Mouse (Mus musculus): Measurements from ENCODE around the gene Tbc1d5.

The Tbc1d5 gene

GRCm38 (mm10) chr17:51162366-51162765 is 16.8 kb downstream of the Tbc1d5 start:
- no peaks in the 10 kb centered on the region for H3K27me3 ChIP-seq (ENCODE audit: insufficient read depth, low read length)
- H3K4me3 ChIP-seq (replicated peaks; ENCODE audit: low read length), result no peak overlapping the region
- no peaks in the 10 kb centered on the region for H3K36me3 ChIP-seq (ENCODE audit: insufficient read depth, low read length)
- H3K4me1 ChIP-seq (replicated peaks; ENCODE audit: low read depth, low read length), result peaks cover 26% of the 10 kb centered on the region
- TF ChIP-seq NANOG (IDR thresholded peaks at IDR 0.05; ENCODE audit: borderline replicate concordance, low read length) (no peak), CTCF (conservative IDR thresholded peaks at IDR 0.05; ENCODE audit: low read length) (no peak), POU5F1 (IDR thresholded peaks at IDR 0.05; ENCODE audit: borderline replicate concordance, low read length) (no peak)
- H3K9me3 ChIP-seq (ENCODE audit: low read length), result no peaks in the 10 kb centered on the region

- Histone ChIP-seq H3K27me3 (ENCODE audit: insufficient read depth, low read length) (no peaks in the 10 kb centered on the region), H3K36me3 (ENCODE audit: insufficient read depth, low read length) (no peaks in the 10 kb centered on the region), H3K4me3 (replicated peaks; ENCODE audit: low read length) (no peak overlapping the region), H3K9me3 (ENCODE audit: low read length) (no peaks in the 10 kb centered on the region), H3K4me1 (replicated peaks; ENCODE audit: low read depth, low read length) (peaks cover 26% of the 10 kb centered on the region)
- TF ChIP-seq CTCF (conservative IDR thresholded peaks at IDR 0.05; ENCODE audit: low read length) (no peak), POU5F1 (IDR thresholded peaks at IDR 0.05; ENCODE audit: borderline replicate concordance, low read length) (no peak), NANOG (IDR thresholded peaks at IDR 0.05; ENCODE audit: borderline replicate concordance, low read length) (no peak)
These were observed 19.9 kb downstream of the Tbc1d5 start for GRCm38 (mm10) chr17:51159261-51159660.

GRCm38 (mm10) chr17:51150999-51151398 is 28.2 kb downstream of the Tbc1d5 start:
- no peak for TF ChIP-seq NANOG (IDR thresholded peaks at IDR 0.05; ENCODE audit: borderline replicate concordance, low read length)
- no peak for TF ChIP-seq CTCF (conservative IDR thresholded peaks at IDR 0.05; ENCODE audit: low read length)
- TF ChIP-seq POU5F1 (IDR thresholded peaks at IDR 0.05; ENCODE audit: borderline replicate concordance, low read length), result no peak

GRCm38 (mm10) chr17:51144983-51145382 is 34.2 kb downstream of the Tbc1d5 start:
- TF ChIP-seq CTCF (conservative IDR thresholded peaks at IDR 0.05; ENCODE audit: low read length) (no peak), POU5F1 (IDR thresholded peaks at IDR 0.05; ENCODE audit: borderline replicate concordance, low read length) (no peak), NANOG (IDR thresholded peaks at IDR 0.05; ENCODE audit: borderline replicate concordance, low read length) (no peak)
- Histone ChIP-seq H3K27me3 (ENCODE audit: insufficient read depth, low read length) (no peaks in the 10 kb centered on the region), H3K4me1 (replicated peaks; ENCODE audit: low read depth, low read length) (no peaks in the 10 kb centered on the region), H3K36me3 (ENCODE audit: insufficient read depth, low read length) (no peaks in the 10 kb centered on the region), H3K4me3 (replicated peaks; ENCODE audit: low read length) (no peak overlapping the region), H3K9me3 (ENCODE audit: low read length) (no peaks in the 10 kb centered on the region)

More at GRCm38 (mm10) chr17:51150999-51151398, 28.2 kb downstream of the Tbc1d5 start:
- no peaks in the 10 kb centered on the region for H3K4me1 ChIP-seq (replicated peaks; ENCODE audit: low read depth, low read length)
- H3K9me3 ChIP-seq (ENCODE audit: low read length), result no peaks in the 10 kb centered on the region
- H3K27me3 ChIP-seq (ENCODE audit: insufficient read depth, low read length), result no peaks in the 10 kb centered on the region
- H3K36me3 ChIP-seq (ENCODE audit: insufficient read depth, low read length), result no peaks in the 10 kb centered on the region
- no peak overlapping the region for H3K4me3 ChIP-seq (replicated peaks; ENCODE audit: low read length)

GRCm38 (mm10) chr17:51142095-51142494 is 37.1 kb downstream of the Tbc1d5 start:
- Histone ChIP-seq H3K36me3 (ENCODE audit: insufficient read depth, low read length) (no peaks in the 10 kb centered on the region), H3K9me3 (ENCODE audit: low read length) (no peaks in the 10 kb centered on the region), H3K4me1 (replicated peaks; ENCODE audit: low read depth, low read length) (no peaks in the 10 kb centered on the region), H3K27me3 (ENCODE audit: insufficient read depth, low read length) (no peaks in the 10 kb centered on the region), H3K4me3 (replicated peaks; ENCODE audit: low read length) (no peak overlapping the region)
- TF ChIP-seq POU5F1 (IDR thresholded peaks at IDR 0.05; ENCODE audit: borderline replicate concordance, low read length) (no peak), CTCF (conservative IDR thresholded peaks at IDR 0.05; ENCODE audit: low read length) (no peak), NANOG (IDR thresholded peaks at IDR 0.05; ENCODE audit: borderline replicate concordance, low read length) (no peak)

GRCm38 (mm10) chr17:51111194-51111593 is 68.0 kb downstream of the Tbc1d5 start:
- H3K27me3 ChIP-seq (ENCODE audit: insufficient read depth, low read length), result no peaks in the 10 kb centered on the region
- TF ChIP-seq POU5F1 (IDR thresholded peaks at IDR 0.05; ENCODE audit: borderline replicate concordance, low read length) (no peak), CTCF (conservative IDR thresholded peaks at IDR 0.05; ENCODE audit: low read length) (peak; percentile 19; the same call in 1 of the 2 replicates)

GRCm38 (mm10) chr17:51104294-51104693 is 74.9 kb downstream of the Tbc1d5 start:
- Histone ChIP-seq H3K36me3 (ENCODE audit: insufficient read depth, low read length) (no peaks in the 10 kb centered on the region), H3K4me1 (replicated peaks; ENCODE audit: low read depth, low read length) (no peaks in the 10 kb centered on the region), H3K4me3 (replicated peaks; ENCODE audit: low read length) (no peak overlapping the region), H3K9me3 (ENCODE audit: low read length) (no peaks in the 10 kb centered on the region), H3K27me3 (ENCODE audit: insufficient read depth, low read length) (no peaks in the 10 kb centered on the region)
- TF ChIP-seq POU5F1 (IDR thresholded peaks at IDR 0.05; ENCODE audit: borderline replicate concordance, low read length) (no peak), NANOG (IDR thresholded peaks at IDR 0.05; ENCODE audit: borderline replicate concordance, low read length) (no peak), CTCF (conservative IDR thresholded peaks at IDR 0.05; ENCODE audit: low read length) (no peak)

More at GRCm38 (mm10) chr17:51111194-51111593, 68.0 kb downstream of the Tbc1d5 start:
- Histone ChIP-seq H3K9me3 (ENCODE audit: low read length) (no peaks in the 10 kb centered on the region), H3K4me3 (replicated peaks; ENCODE audit: low read length) (no peak overlapping the region), H3K36me3 (ENCODE audit: insufficient read depth, low read length) (no peaks in the 10 kb centered on the region), H3K4me1 (replicated peaks; ENCODE audit: low read depth, low read length) (no peaks in the 10 kb centered on the region)

GRCm38 (mm10) chr17:51043869-51044268 is 135.3 kb downstream of the Tbc1d5 start:
- TF ChIP-seq CTCF (conservative IDR thresholded peaks at IDR 0.05; ENCODE audit: low read length) (no peak), POU5F1 (IDR thresholded peaks at IDR 0.05; ENCODE audit: borderline replicate concordance, low read length) (no peak), NANOG (IDR thresholded peaks at IDR 0.05; ENCODE audit: borderline replicate concordance, low read length) (no peak)
- H3K36me3 ChIP-seq (ENCODE audit: insufficient read depth, low read length), result no peaks in the 10 kb centered on the region
- no peak overlapping the region for H3K4me3 ChIP-seq (replicated peaks; ENCODE audit: low read length)
- no peaks in the 10 kb centered on the region for H3K4me1 ChIP-seq (replicated peaks; ENCODE audit: low read depth, low read length)
- no peaks in the 10 kb centered on the region for H3K9me3 ChIP-seq (ENCODE audit: low read length)
- H3K27me3 ChIP-seq (ENCODE audit: insufficient read depth, low read length), result no peaks in the 10 kb centered on the region

GRCm38 (mm10) chr17:51040861-51041260 is 138.3 kb downstream of the Tbc1d5 start:
- H3K4me3 ChIP-seq (replicated peaks; ENCODE audit: low read length), result no peak overlapping the region
- no peaks in the 10 kb centered on the region for H3K36me3 ChIP-seq (ENCODE audit: insufficient read depth, low read length)
- TF ChIP-seq POU5F1 (IDR thresholded peaks at IDR 0.05; ENCODE audit: borderline replicate concordance, low read length) (no peak), NANOG (IDR thresholded peaks at IDR 0.05; ENCODE audit: borderline replicate concordance, low read length) (no peak), CTCF (conservative IDR thresholded peaks at IDR 0.05; ENCODE audit: low read length) (no peak)
- no peaks in the 10 kb centered on the region for H3K4me1 ChIP-seq (replicated peaks; ENCODE audit: low read depth, low read length)
- no peaks in the 10 kb centered on the region for H3K27me3 ChIP-seq (ENCODE audit: insufficient read depth, low read length)
- H3K9me3 ChIP-seq (ENCODE audit: low read length), result no peaks in the 10 kb centered on the region

Measured in E14TG2a.4 (cell line).